Mouse (Mus musculus): ENCODE results near the gene Kif1b.

GRCm38 (mm10) chr4:149254827-149255226 is 52.7 kb downstream of the Kif1b start:
- TF ChIP-seq MYOD1 (IDR thresholded peaks at IDR 0.05; ENCODE audit: control insufficient read depth, insufficient read length, low read depth): no peak
- TF ChIP-seq USF1 (IDR thresholded peaks at IDR 0.05; ENCODE audit: low read depth): no peak
- TF ChIP-seq MYOG (IDR thresholded peaks at IDR 0.05; ENCODE audit: control insufficient read depth, extremely low read depth, insufficient read length): no peak
- TF ChIP-seq CTCF (IDR thresholded peaks at IDR 0.05; ENCODE audit: control insufficient read depth, insufficient read depth, insufficient read length): no peak
- TF ChIP-seq FOSL1 (IDR thresholded peaks at IDR 0.05; ENCODE audit: insufficient read depth, low read length, poor library complexity, severe bottlenecking): no peak
- TF ChIP-seq MAX (IDR thresholded peaks at IDR 0.05): no peak

All from C2C12 (cell line).